Mouse (Mus musculus) small intestine, adult 10 weeks (tissue): ENCODE results near the gene Insr. TPM values are rescaled to one million over a fixed set of nuclear protein-coding genes. Genes with fewer than 3 reads are reported as not detected.

ENCODE experiments used
- polyA plus RNA-seq: library from polyadenylated mRNA; stranded (reverse); fragments of 350-450 nt; fragmentation: Illumina TruSeq; extraction: RNeasy Lipid Tissue Mini Kit (QIAGEN cat#74804); gene quantifications from one replicate; pipeline ENCODE4 v1.2.3, GENCODE M21; 2014; ENCODE audit warnings: low replicate concordance

Insr gene
- polyA plus RNA-seq = 58.5 TPM

GRCm38 (mm10) chr8:3278934-3279720 is at the start of gene Insr:
Insr (minus strand) TSS chr8:3279617.

Other genes starting within 250 kb of the Insr start
- gene A430078G23Rik, start 73.8 kb upstream of the Insr start, polyA plus RNA-seq = not detected
- 5.2 TPM for gene Arhgef18, start 113.4 kb upstream of the Insr start, polyA plus RNA-seq
- 1.3 TPM for gene Pex11g, start 188.1 kb upstream of the Insr start, polyA plus RNA-seq
- not detected for gene Tex45, start 191.2 kb upstream of the Insr start, polyA plus RNA-seq
- gene Zfp358, start 213.5 kb upstream of the Insr start, polyA plus RNA-seq = 0.52 TPM
- 16.9 TPM for gene Mcoln1, start 220.8 kb upstream of the Insr start, polyA plus RNA-seq
- 14.2 TPM for gene Pnpla6, start 235.8 kb upstream of the Insr start, polyA plus RNA-seq